Mouse (Mus musculus): Measurements from ENCODE around the gene Acp4. TPM values are rescaled to one million over a fixed set of nuclear protein-coding genes. Genes with fewer than 3 reads are reported as not detected.
"Not testable (repeated sequence)": the region's sequence is repeated elsewhere in the genome, so short reads cannot be mapped to it uniquely, and the experiment has no call there.

Acp4 gene
- polyA plus RNA-seq, 1 experiment from 2014 or later, result not detected

DNA sequence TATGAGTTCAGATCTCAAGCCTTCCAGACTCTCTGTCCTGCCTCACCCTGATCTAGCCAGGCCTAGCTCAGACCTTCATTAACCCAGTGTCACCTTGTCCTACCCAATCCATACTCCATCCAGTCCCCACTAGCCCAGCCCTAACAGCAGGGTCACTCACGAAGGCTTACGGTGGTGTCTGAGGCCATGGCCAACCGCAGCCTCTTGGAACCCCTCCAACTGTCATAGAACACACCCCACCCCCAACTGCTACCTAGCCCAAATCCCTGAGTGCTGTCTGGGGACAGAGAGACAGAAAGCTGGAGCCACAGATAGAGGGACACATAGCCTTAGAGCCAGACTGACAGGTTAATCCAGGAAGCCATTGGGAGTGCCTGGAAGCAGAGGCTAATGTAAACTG lies 21.3 kb downstream of the Acp4 start, which contains the start of gene Gm36864:
TSS of gene Gm36864 (plus strand) at position 269 of the 400 bp plus-strand sequence.
- Histone ChIP-seq H3K4me3 (no peak within 1 kb of the TSS), H3K4me1 (no peaks in the 10 kb centered on the region), H3K4me2 (replicated peaks) (no peak within 1 kb of the TSS), H3K9ac (no peak within 1 kb of the TSS), H3K27me3 (replicated peaks) (no peaks in the 10 kb centered on the region), H3K36me3 (no peaks in the 10 kb centered on the region), H3K27ac (no peak within 1 kb of the TSS), H3K9me3 (no peaks in the 10 kb centered on the region)
- 80% methylated on average over 3 of the region's 3 CpGs for WGBS
- no peak for ATAC-seq (ENCODE audit: low FRiP score, low read depth)

- ATAC-seq (ENCODE audit: low FRiP score, low read depth), result no peak
- Histone ChIP-seq H3K27ac (no peak within 1 kb of the TSS), H3K36me3 (no peaks in the 10 kb centered on the region), H3K4me1 (no peaks in the 10 kb centered on the region), H3K9ac (no peak within 1 kb of the TSS), H3K9me3 (no peaks in the 10 kb centered on the region), H3K4me2 (replicated peaks) (no peak within 1 kb of the TSS), H3K27me3 (replicated peaks) (no peaks in the 10 kb centered on the region), H3K4me3 (no peak within 1 kb of the TSS)
- 50% methylated on average over 1 of the region's 1 CpGs for WGBS
These were observed 32.1 kb downstream of the Acp4 start, which contains the start of gene Klk1 for GRCm38 (mm10) chr7:44225076-44225475. Gene Klk1 (plus strand): TSS chr7:44225360.

DNA sequence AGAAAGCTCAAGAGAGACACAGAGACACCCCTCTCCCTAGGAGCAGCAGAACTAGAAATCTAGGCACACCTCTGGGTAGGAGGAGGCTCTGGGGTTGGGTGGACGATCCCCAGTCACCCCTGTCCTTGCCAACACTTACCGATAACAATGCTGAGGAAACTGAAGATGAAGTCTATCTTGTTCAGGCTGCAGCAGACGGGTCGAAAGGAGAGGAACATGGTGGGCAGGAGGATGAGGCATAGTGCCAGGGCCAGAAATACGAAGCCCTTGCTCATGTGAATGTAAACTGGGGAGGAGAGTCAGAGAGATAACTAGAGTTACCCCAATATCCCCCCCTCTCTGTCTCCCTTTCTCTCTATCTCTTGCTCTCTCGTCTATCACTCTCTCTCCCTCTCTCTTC lies 34.8 kb downstream of the Acp4 start:
- H3K9me3 ChIP-seq; H3K27ac ChIP-seq; ATAC-seq (ENCODE audit: low FRiP score, low read depth); H3K4me1 ChIP-seq; H3K36me3 ChIP-seq; H3K4me3 ChIP-seq; H3K27me3 ChIP-seq (replicated peaks); H3K4me2 ChIP-seq (replicated peaks); H3K9ac ChIP-seq: not testable (repeated sequence)
- WGBS, result 85% methylated on average over 6 of the region's 6 CpGs

DNA sequence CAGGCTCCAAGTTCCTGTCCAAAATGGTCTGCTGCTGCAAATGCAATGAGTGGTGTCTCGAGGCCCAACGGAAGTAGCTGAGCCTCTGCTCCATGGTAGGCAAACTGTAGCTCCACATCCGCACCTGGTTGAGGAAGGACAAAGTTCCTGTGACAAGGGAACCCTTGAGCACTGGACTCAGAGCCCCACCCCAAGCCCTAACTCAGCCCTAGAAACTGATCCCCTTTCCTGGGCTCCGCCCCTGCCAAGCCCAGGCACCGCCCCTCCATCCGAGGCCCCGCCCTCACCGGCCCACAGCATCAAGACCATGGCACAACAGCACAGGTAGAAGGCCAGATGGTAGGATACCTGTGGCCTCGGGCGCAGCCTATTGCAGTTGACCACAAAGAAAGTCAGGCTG lies 35.6 kb downstream of the Acp4 start:
- not testable (repeated sequence) for ATAC-seq (ENCODE audit: low FRiP score, low read depth); H3K9ac ChIP-seq; H3K4me1 ChIP-seq; H3K4me2 ChIP-seq (replicated peaks); H3K27ac ChIP-seq; H3K4me3 ChIP-seq; H3K36me3 ChIP-seq; H3K9me3 ChIP-seq; H3K27me3 ChIP-seq (replicated peaks)
- WGBS, result 73% methylated on average over 10 of the region's 10 CpGs

DNA sequence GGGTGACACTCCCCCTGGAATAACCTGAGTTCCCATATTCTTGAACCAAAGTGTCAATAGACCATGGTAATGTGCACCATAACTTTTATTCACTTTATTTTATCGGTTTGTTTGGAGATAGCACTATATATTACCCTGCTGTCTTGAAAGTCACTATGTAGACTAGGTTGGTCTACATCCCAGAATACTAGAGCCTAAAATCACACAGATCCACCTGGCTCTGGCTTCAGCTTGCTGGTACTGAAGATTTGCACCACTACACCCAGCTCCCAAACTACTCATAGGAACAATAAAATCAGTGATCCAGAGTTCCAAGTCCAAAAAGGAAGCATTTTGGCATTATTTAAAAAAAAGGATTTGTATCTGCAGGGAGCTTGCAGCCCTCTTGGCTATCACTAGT lies 41.5 kb downstream of the Acp4 start, which contains the start of gene Klk1b5:
TSS of gene Klk1b5 (plus strand) at position 301 of the 400 bp plus-strand sequence.
- no peak for ATAC-seq (ENCODE audit: low FRiP score, low read depth)
- Histone ChIP-seq H3K27me3 (replicated peaks) (no peaks in the 10 kb centered on the region; the same call in 1 of the 2 replicates), H3K4me2 (replicated peaks) (no peak within 1 kb of the TSS), H3K9me3 (no peaks in the 10 kb centered on the region), H3K9ac (no peak within 1 kb of the TSS), H3K27ac (no peak within 1 kb of the TSS), H3K4me1 (no peaks in the 10 kb centered on the region), H3K4me3 (no peak within 1 kb of the TSS), H3K36me3 (no peaks in the 10 kb centered on the region)
- 85% methylated on average over 1 of the region's 1 CpGs for WGBS

- Histone ChIP-seq H3K4me1 (no peaks in the 10 kb centered on the region), H3K4me3 (no peak overlapping the region), H3K9me3 (no peaks in the 10 kb centered on the region), H3K27me3 (replicated peaks) (no peaks in the 10 kb centered on the region), H3K27ac (no peak overlapping the region), H3K9ac (no peak overlapping the region), H3K36me3 (no peaks in the 10 kb centered on the region), H3K4me2 (replicated peaks) (no peak overlapping the region)
- 85% methylated on average over 3 of the region's 3 CpGs for WGBS
- ATAC-seq (ENCODE audit: low FRiP score, low read depth), result no peak
These were observed 48.9 kb downstream of the Acp4 start for GRCm38 (mm10) chr7:44208307-44208706.

DNA sequence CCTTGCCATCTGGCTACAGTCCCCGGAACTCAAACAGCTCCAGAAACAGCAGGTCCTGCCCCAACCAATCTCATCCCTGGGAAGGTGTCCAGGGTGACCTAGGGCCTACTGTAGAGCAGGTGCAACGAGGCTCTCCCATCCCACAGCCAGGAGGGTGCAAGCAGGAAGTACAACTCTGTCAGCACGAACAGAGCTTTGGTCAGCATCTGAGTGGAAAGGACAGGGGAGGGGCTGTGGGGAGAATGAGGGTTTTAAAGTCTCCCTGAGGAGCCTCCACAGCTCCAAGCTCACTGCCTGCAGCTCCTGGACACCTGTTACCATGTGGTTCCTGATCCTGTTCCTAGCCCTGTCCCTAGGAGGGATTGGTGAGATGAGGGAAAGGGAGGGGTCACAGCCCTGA lies 50.0 kb downstream of the Acp4 start, which contains the start of gene Klk1b4:
TSS of gene Klk1b4 (plus strand) at position 301 of the 400 bp plus-strand sequence.
- WGBS, result 68% methylated on average over 3 of the region's 3 CpGs
- ATAC-seq (ENCODE audit: low FRiP score, low read depth); H3K36me3 ChIP-seq; H3K4me3 ChIP-seq; H3K4me1 ChIP-seq; H3K4me2 ChIP-seq (replicated peaks); H3K9ac ChIP-seq; H3K27ac ChIP-seq; H3K27me3 ChIP-seq (replicated peaks); H3K9me3 ChIP-seq: not testable (repeated sequence)

Other genes with a start within 250 kb of the Acp4 start
- gene Klk1b26, start 245.2 kb downstream of the Acp4 start, polyA plus RNA-seq (2016; fragmentation: Nextera tagmentation; extraction: Ambion mirVana), result not detected in 2 replicates
- not detected in 2 replicates for gene Klk1b27, start 205.1 kb downstream of the Acp4 start, polyA plus RNA-seq (2016; fragmentation: Nextera tagmentation; extraction: Ambion mirVana)
- not detected in 2 replicates for gene Klk1b21, start 155.1 kb downstream of the Acp4 start, polyA plus RNA-seq (2016; fragmentation: Nextera tagmentation; extraction: Ambion mirVana)
- not detected in 2 replicates for gene Klk1b22, start 144.7 kb downstream of the Acp4 start, polyA plus RNA-seq (2016; fragmentation: Nextera tagmentation; extraction: Ambion mirVana)
- not detected in 2 replicates for gene Klk1b16, start 120.6 kb downstream of the Acp4 start, polyA plus RNA-seq (2016; fragmentation: Nextera tagmentation; extraction: Ambion mirVana)
- not detected in 2 replicates for gene Klk1b24, start 69.1 kb downstream of the Acp4 start, polyA plus RNA-seq (2016; fragmentation: Nextera tagmentation; extraction: Ambion mirVana)
- gene Klk1b3, start 59.2 kb downstream of the Acp4 start, polyA plus RNA-seq (2016; fragmentation: Nextera tagmentation; extraction: Ambion mirVana), result not detected in 2 replicates
- gene Klk1b4, start 49.9 kb downstream of the Acp4 start, polyA plus RNA-seq (2016; fragmentation: Nextera tagmentation; extraction: Ambion mirVana), result not detected in 2 replicates
- gene Klk1b5, start 41.4 kb downstream of the Acp4 start, polyA plus RNA-seq (2016; fragmentation: Nextera tagmentation; extraction: Ambion mirVana), result not detected in 2 replicates
- not detected in 2 replicates for gene Klk1, start 32.0 kb downstream of the Acp4 start, polyA plus RNA-seq (2016; fragmentation: Nextera tagmentation; extraction: Ambion mirVana)
- 0.31 TPM in 1 of 2 replicates, not detected in the other for gene Gm36864, start 21.2 kb downstream of the Acp4 start, polyA plus RNA-seq (2016; fragmentation: Nextera tagmentation; extraction: Ambion mirVana)
- gene 1700028J19Rik, start 10.7 kb downstream of the Acp4 start, polyA plus RNA-seq (2016; fragmentation: Nextera tagmentation; extraction: Ambion mirVana), result 0.83 and 1.3 TPM in 2 replicates
- 179 and 198 TPM in 2 replicates for gene 2410002F23Rik, start 10.7 kb downstream of the Acp4 start, polyA plus RNA-seq (2016; fragmentation: Nextera tagmentation; extraction: Ambion mirVana)
- not detected in 2 replicates for gene Gm15517, start 4.1 kb upstream of the Acp4 start, polyA plus RNA-seq (2016; fragmentation: Nextera tagmentation; extraction: Ambion mirVana)
- 2.1 and 2.2 TPM in 2 replicates for gene Clec11a, start 49.5 kb upstream of the Acp4 start, polyA plus RNA-seq (2016; fragmentation: Nextera tagmentation; extraction: Ambion mirVana)
- 12.6 and 14.4 TPM in 2 replicates for gene Shank1, start 52.9 kb upstream of the Acp4 start, polyA plus RNA-seq (2016; fragmentation: Nextera tagmentation; extraction: Ambion mirVana)
- gene Syt3, start 126.7 kb upstream of the Acp4 start, polyA plus RNA-seq (2016; fragmentation: Nextera tagmentation; extraction: Ambion mirVana), result 10.0 and 10.2 TPM in 2 replicates
- gene 1700008O03Rik, start 128.4 kb upstream of the Acp4 start, polyA plus RNA-seq (2016; fragmentation: Nextera tagmentation; extraction: Ambion mirVana), result 1.0 and 1.1 TPM in 2 replicates
- 10.4 and 12.6 TPM in 2 replicates for gene Lrrc4b, start 171.6 kb upstream of the Acp4 start, polyA plus RNA-seq (2016; fragmentation: Nextera tagmentation; extraction: Ambion mirVana)
- 1.3 and 3.8 TPM in 2 replicates for gene Aspdh, start 208.0 kb upstream of the Acp4 start, polyA plus RNA-seq (2016; fragmentation: Nextera tagmentation; extraction: Ambion mirVana)
- 61.5 and 61.7 TPM in 2 replicates for gene Josd2, start 210.6 kb upstream of the Acp4 start, polyA plus RNA-seq (2016; fragmentation: Nextera tagmentation; extraction: Ambion mirVana)
- gene Emc10, start 239.2 kb upstream of the Acp4 start, polyA plus RNA-seq (2016; fragmentation: Nextera tagmentation; extraction: Ambion mirVana), result 135 and 136 TPM in 2 replicates
- 26.3 and 28.1 TPM in 2 replicates for gene Fam71e1, start 239.2 kb upstream of the Acp4 start, polyA plus RNA-seq (2016; fragmentation: Nextera tagmentation; extraction: Ambion mirVana)